Mouse (Mus musculus): ENCODE data around the gene Ccl7.

Gene Ccl7

GRCm38 (mm10) chr11:82035356-82035755 lies 10.2 kb upstream of the Ccl7 start, which contains the start of gene Ccl2:
TSS of gene Ccl2 (plus strand) at chr11:82035571.
- DNase-seq = peak; percentile 66 to 82

- DNase-seq = no peak
Observed at GRCm38 (mm10) chr11:82035857-82036256, 9.7 kb upstream of the Ccl7 start.

- no peak for DNase-seq
Observed at GRCm38 (mm10) chr11:82038535-82038934, 7.0 kb upstream of the Ccl7 start, which contains the start of gene Gm17268. TSS of gene Gm17268 (minus strand) at chr11:82038562.

- DNase-seq = no peak
Observed at GRCm38 (mm10) chr11:82039132-82039660, 6.3 kb upstream of the Ccl7 start.

- DNase-seq = no peak
Observed at GRCm38 (mm10) chr11:82041671-82042080, 3.8 kb upstream of the Ccl7 start.

- peak; percentile 43 to 70 for DNase-seq
Observed at GRCm38 (mm10) chr11:82047746-82048415, 2.4 kb downstream of the Ccl7 start.

GRCm38 (mm10) chr11:82053849-82054248 lies 8.3 kb downstream of the Ccl7 start:
- DNase-seq = no peak

GRCm38 (mm10) chr11:82057646-82058045 lies 12.1 kb downstream of the Ccl7 start, which contains the start of gene Ccl11:
TSS of gene Ccl11 (plus strand) at chr11:82057823.
- DNase-seq = peak in 1 of 2 experiments; percentile 5

- no peak for DNase-seq
Observed at GRCm38 (mm10) chr11:82062226-82062625, 16.7 kb downstream of the Ccl7 start.

GRCm38 (mm10) chr11:82063454-82063853 lies 17.9 kb downstream of the Ccl7 start:
- DNase-seq = no peak

GRCm38 (mm10) chr11:82066953-82067571 lies 21.6 kb downstream of the Ccl7 start:
- no peak for DNase-seq

- DNase-seq = peak in 1 of 2 experiments; percentile 29
Observed at GRCm38 (mm10) chr11:82071076-82071475, 25.6 kb downstream of the Ccl7 start.

- DNase-seq = peak in 1 of 2 experiments; percentile 5
Observed at GRCm38 (mm10) chr11:82072374-82072773, 26.9 kb downstream of the Ccl7 start.

- peak in 1 of 2 experiments; percentile 7 for DNase-seq
Observed at GRCm38 (mm10) chr11:82072984-82073383, 27.5 kb downstream of the Ccl7 start.

GRCm38 (mm10) chr11:82073686-82074085 lies 28.2 kb downstream of the Ccl7 start:
- no peak for DNase-seq

- DNase-seq = no peak
Observed at GRCm38 (mm10) chr11:82077031-82077430, 31.5 kb downstream of the Ccl7 start.

GRCm38 (mm10) chr11:82078136-82078730 lies 32.7 kb downstream of the Ccl7 start:
- no peak for DNase-seq

- no peak for DNase-seq
Observed at GRCm38 (mm10) chr11:82080865-82081264, 35.4 kb downstream of the Ccl7 start.

- no peak for DNase-seq
Observed at GRCm38 (mm10) chr11:82084360-82084759, 38.8 kb downstream of the Ccl7 start.
